Mouse (Mus musculus) ES-Bruce4 (cell line): Measurements from ENCODE around the gene Sdc4. TPM values are rescaled to one million over a fixed set of nuclear protein-coding genes. Genes with fewer than 3 reads are reported as not detected.

Source experiments
- H3K27ac ChIP-seq: 2 replicates; pipeline ENCODE4 v1.5.1; 2012; ENCODE audit warnings: low read length, inconsistent platforms; ENCODE audit not compliant: insufficient read depth
- H3K27me3 ChIP-seq: 2 replicates; pipeline ENCODE4 v1.6.1; 2012; ENCODE audit warnings: mild to moderate bottlenecking, low read length, inconsistent platforms; ENCODE audit not compliant: control insufficient read depth, poor library complexity, insufficient read depth, severe bottlenecking
- H3K36me3 ChIP-seq: 2 replicates; pipeline ENCODE4 v1.6.1; 2012; ENCODE audit warnings: inconsistent platforms, mild to moderate bottlenecking, low read length, moderate library complexity; ENCODE audit not compliant: control insufficient read depth, poor library complexity, insufficient read depth, severe bottlenecking
- H3K4me1 ChIP-seq: one replicate; pipeline ENCODE4 v1.8.1; 2011; ENCODE audit warnings: low read length; ENCODE audit not compliant: control insufficient read depth, insufficient read depth
- H3K4me3 ChIP-seq: 2 replicates; pipeline ENCODE4 v1.5.1; 2011; ENCODE audit warnings: low read depth, mild to moderate bottlenecking, low read length
- H3K9ac ChIP-seq: 2 replicates; pipeline ENCODE4 v1.6.1; 2012; ENCODE audit warnings: low read depth, mild to moderate bottlenecking, inconsistent platforms; ENCODE audit not compliant: poor library complexity, severe bottlenecking
- H3K9me3 ChIP-seq: replicated peaks from 2 replicates; pipeline ENCODE4 v1.6.1; 2012; ENCODE audit warnings: mild to moderate bottlenecking, low read length, inconsistent platforms; ENCODE audit not compliant: control insufficient read depth, poor library complexity, insufficient read depth, severe bottlenecking
- CTCF ChIP-seq: IDR thresholded peaks from one replicate; pipeline ENCODE4 v1.8.1; 2011; ENCODE audit warnings: low read depth, low read length
- EP300 ChIP-seq: IDR thresholded peaks from 2 replicates; pipeline ENCODE4 v1.6.1; 2011; ENCODE audit warnings: low read depth, low read length; ENCODE audit not compliant: insufficient read depth
- POLR2A ChIP-seq: IDR thresholded peaks from one replicate; pipeline ENCODE4 v1.8.1; 2011; ENCODE audit warnings: low read length; ENCODE audit not compliant: insufficient read depth
- polyA plus RNA-seq: library from polyadenylated mRNA; stranded (reverse); fragments of >200 nt; gene quantifications from 2 replicates; pipeline ENCODE4 v1.2.4, GENCODE M21; 2011; ENCODE audit warnings: low read depth; ENCODE audit not compliant: missing spikeins, insufficient read depth, insufficient read length

Gene Sdc4
- polyA plus RNA-seq, 1 experiment: 213 TPM

DNA sequence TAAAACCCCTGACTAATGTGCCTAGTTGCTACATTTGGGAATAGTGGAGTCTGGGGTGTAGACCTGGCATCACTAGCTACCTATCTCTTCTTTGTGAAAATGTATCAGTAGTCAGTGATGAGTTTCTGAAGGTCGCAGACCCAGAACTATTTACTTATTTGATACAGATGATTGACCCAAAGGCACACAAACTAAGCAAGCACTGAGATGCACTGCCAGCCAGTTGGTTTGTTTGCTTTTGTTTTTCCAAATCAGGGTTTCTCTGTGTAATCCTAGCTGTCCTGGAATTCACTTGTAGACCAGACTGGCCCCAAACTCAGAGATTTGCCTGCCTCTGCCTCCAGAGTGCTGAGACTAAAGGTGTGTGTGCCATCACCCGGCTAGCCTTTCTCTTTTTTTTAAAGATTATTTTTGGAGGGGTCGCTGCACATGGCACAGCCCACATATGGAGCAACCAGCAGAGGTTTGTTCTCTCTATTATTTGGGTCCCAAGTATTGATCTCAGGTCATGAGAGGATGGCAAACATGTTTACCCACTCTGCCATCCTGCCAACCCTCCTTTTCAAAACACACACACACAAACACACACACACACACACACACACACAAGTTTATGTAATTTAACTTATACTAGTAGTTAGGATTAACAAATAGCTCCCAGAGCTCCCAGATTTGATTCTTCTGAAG is 1.9 kb upstream of the Sdc4 start:
- peak overlapping the region; percentile 70 for H3K27ac ChIP-seq
- H3K27me3 ChIP-seq: no peaks in the 10 kb centered on the region
- H3K4me3 ChIP-seq: no peak overlapping the region
- peaks cover 5% of the 10 kb centered on the region for H3K4me1 ChIP-seq
- TF ChIP-seq CTCF (no peak), EP300 (no peak), POLR2A (no peak)
- no peaks in the 10 kb centered on the region for H3K9me3 ChIP-seq
- H3K36me3 ChIP-seq: no peaks in the 10 kb centered on the region
- peak overlapping the region; percentile 28; the same call in 1 of the 2 replicates for H3K9ac ChIP-seq

DNA sequence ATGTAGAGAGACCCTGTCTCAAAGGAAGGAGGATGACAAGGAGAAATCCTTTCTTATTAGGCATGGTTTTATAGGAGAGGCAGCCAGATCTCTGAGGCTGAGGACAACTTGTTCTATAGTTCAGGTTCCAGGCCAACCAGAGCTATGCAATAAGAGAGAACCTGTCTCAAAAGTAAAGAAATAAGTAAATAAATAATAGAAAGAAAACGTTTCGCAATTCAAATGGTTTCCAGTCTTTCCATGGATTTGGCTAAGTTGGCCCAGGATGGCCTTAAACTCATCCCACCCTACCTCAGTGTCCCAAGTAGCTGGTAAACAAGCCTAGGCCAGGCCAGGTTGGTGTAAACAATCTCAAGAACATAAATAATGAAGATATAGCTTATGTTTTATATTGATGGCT is 1.0 kb upstream of the Sdc4 start:
- no peaks in the 10 kb centered on the region for H3K9me3 ChIP-seq
- H3K27me3 ChIP-seq: no peaks in the 10 kb centered on the region
- peaks cover 9% of the 10 kb centered on the region for H3K4me1 ChIP-seq
- H3K4me3 ChIP-seq: no peak overlapping the region
- H3K27ac ChIP-seq: peak overlapping the region; percentile 87
- H3K9ac ChIP-seq: peak overlapping the region; percentile 49
- no peaks in the 10 kb centered on the region for H3K36me3 ChIP-seq
- TF ChIP-seq CTCF (no peak), POLR2A (no peak), EP300 (no peak)

DNA sequence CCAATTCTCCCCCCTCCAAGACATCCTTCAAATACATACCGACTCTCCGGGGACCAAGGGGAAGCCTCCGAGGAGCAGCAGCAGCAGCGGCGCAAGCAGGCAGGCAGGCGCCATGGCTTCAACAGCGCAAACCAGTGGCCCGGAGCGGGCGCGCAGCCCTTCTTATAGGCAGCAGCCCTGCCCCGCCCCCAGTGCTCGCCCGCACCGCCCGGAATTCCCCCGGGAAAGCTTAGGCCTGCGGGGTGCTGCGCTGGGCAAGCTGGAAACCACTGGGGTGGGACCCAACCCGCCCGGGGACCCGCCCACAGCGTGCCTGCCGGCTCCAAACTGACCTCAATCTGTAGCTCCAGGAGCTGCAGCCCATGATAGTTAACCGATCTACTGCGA is 643 bp downstream of the Sdc4 start:
- H3K9me3 ChIP-seq: no peaks in the 10 kb centered on the region
- no peaks in the 10 kb centered on the region for H3K27me3 ChIP-seq
- peak overlapping the region; percentile 97 for H3K4me3 ChIP-seq
- peaks cover 12% of the 10 kb centered on the region for H3K4me1 ChIP-seq
- no peaks in the 10 kb centered on the region for H3K36me3 ChIP-seq
- TF ChIP-seq POLR2A (peak; percentile 85), EP300 (peak; percentile 86), CTCF (no peak)
- peak overlapping the region; percentile 44 for H3K27ac ChIP-seq
- H3K9ac ChIP-seq: peak overlapping the region; percentile 94

DNA sequence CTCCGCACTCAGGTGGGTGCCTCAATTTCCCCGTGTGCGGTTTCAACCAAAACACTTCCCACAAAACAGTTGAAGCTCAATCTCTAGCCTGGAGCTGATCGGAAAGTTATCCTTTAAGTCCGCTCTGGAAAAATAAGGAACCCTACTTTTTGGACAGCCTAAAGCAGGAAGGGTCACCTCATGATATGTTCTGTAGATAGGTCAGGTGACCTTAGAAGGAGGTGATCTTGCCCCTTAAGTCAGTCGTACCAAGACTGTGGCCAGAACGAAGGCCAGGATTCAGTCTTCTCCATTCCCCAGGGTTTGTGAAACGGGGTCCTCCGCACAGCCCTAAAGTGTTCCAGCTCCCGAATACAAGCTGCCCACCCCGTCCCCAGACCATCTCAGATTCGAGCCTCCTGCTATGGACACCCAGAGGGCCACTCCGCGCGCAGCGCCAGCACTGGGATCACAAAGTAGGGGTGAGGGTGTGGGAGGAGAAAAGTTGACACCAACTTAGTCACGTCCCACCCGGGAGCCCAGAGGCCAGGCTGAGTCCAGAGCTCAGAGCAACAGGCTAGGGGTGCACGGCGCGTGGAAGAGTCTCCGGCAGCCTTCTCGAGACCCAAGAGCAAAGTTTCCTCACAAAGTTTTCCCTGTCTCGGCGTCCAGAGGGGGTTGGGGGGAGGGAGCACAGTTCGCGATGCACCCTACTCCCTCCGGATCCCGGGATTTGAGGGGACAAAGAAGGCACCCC is 1.2 kb downstream of the Sdc4 start:
- Histone ChIP-seq H3K27ac (no peak overlapping the region), H3K27me3 (no peaks in the 10 kb centered on the region), H3K9me3 (no peaks in the 10 kb centered on the region), H3K4me3 (peak overlapping the region; percentile 97), H3K9ac (peak overlapping the region; percentile 94), H3K36me3 (no peaks in the 10 kb centered on the region), H3K4me1 (peaks cover 12% of the 10 kb centered on the region)
- TF ChIP-seq CTCF (no peak), EP300 (no peak), POLR2A (no peak)

GRCm38 (mm10) chr2:164441731-164442130 is 2.0 kb downstream of the Sdc4 start:
- Histone ChIP-seq H3K27me3 (no peaks in the 10 kb centered on the region), H3K9me3 (no peaks in the 10 kb centered on the region), H3K9ac (peak overlapping the region; percentile 94), H3K27ac (no peak overlapping the region), H3K36me3 (no peaks in the 10 kb centered on the region), H3K4me1 (peaks cover 12% of the 10 kb centered on the region), H3K4me3 (peak overlapping the region; percentile 97)
- TF ChIP-seq EP300 (no peak), CTCF (no peak)

- peaks cover 14% of the 10 kb centered on the region for H3K4me1 ChIP-seq
- H3K27ac ChIP-seq: no peak overlapping the region
- H3K4me3 ChIP-seq: peak overlapping the region; percentile 97
- TF ChIP-seq CTCF: no peak
- 0 out of 2 replicates have a peak, but pooled peaks have one; percentile 44 for TF ChIP-seq EP300
- no peaks in the 10 kb centered on the region for H3K27me3 ChIP-seq
- H3K9me3 ChIP-seq: no peaks in the 10 kb centered on the region
- H3K9ac ChIP-seq: peak overlapping the region; percentile 94
- no peaks in the 10 kb centered on the region for H3K36me3 ChIP-seq
Measured at GRCm38 (mm10) chr2:164441155-164441554, 2.5 kb downstream of the Sdc4 start.
